ENCODE assay signal across 19 mouse cellular contexts in the genomic region with DNA sequence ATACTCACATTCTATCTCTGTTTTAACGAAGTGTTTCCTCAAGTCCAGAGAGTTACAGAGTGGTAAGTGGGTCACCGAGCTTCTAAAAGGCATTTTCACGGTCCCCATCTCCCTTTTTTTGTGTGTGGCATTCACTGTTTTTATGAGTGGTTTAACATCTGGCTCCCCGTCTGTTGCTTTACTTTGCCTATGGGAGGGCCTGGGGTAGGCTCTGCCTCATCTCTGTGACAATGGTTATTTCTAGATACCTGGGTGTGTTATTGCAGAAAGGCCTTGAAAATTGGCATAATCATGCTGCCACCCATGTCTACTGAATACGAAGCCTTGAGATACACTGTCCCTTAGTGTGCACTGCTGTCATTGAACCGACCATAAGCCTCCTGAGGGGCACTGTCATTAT.
DNase-seq lines count a peak whose midpoint lies in the region; TF ChIP-seq lines count a peak whose summit lies in the region.
"Had no signal": no experiment of that assay in that cellular context is flagged by ENCODE, and none has a peak within 500 bp of the region (broad histone marks: within the 10 kb centered on the region; RNA-seq: fewer than 3 reads in every experiment).

No protein-coding gene starts in this region.

- no peak for DNase-seq in layer of hippocampus, adult 2 months (ENCODE audit: low spot score in 2 of 2)
- DNase-seq in layer of hippocampus, adult 11-12 months (ENCODE audit: low spot score): no peak
- peak; percentile 65 for DNase-seq in brain, adult 2 months (ENCODE audit: low read depth, low spot score)
- DNase-seq in telencephalon, adult 2 months (ENCODE audit: low read depth, low spot score): peak; percentile 46
- no peak for DNase-seq in urinary bladder, postnatal 4 days (ENCODE audit: low spot score in 2 of 2)
- DNase-seq: adrenal gland, adult 2 months; adrenal gland, postnatal 10 days; adrenal gland, postnatal 25 days; cerebellum, adult 18-20 months; cerebellum, adult 8-10 months; cerebellum, adult 9-11 months; cerebellum, postnatal 14 days; cerebellum, postnatal 36 days; embryo, embryonic 11 days had no signal

- TF ChIP-seq CTCF in layer of hippocampus, adult 2 months (conservative IDR thresholded peaks at IDR 0.05): no peak

- no peak overlapping the region for H3K4me3 ChIP-seq in layer of hippocampus, adult 2 months
- H3K4me3 ChIP-seq: embryonic facial prominence, embryonic 13.5 days; embryonic facial prominence, embryonic 15.5 days; erythroblast, embryonic 14.5 days; forebrain, embryonic 10.5 days; forebrain, embryonic 12.5 days had no signal

- 0 out of 2 replicates have a peak overlapping the region, but pooled peaks have one; percentile 8 for H3K27ac ChIP-seq in layer of hippocampus, adult 2 months
- H3K27ac ChIP-seq: embryonic facial prominence, embryonic 13.5 days; embryonic facial prominence, embryonic 15.5 days; forebrain, embryonic 10.5 days; forebrain, embryonic 12.5 days had no signal

Comparison
In these comparisons a context has a peak if more than half of its experiments do, and no peak if none do; other contexts are left out.
1. DNase-seq: peak in brain, adult 2 months (single experiment) and telencephalon, adult 2 months (single experiment); none in layer of hippocampus, adult 2 months (0 of 2), layer of hippocampus, adult 11-12 months (single experiment) and urinary bladder, postnatal 4 days (0 of 2).